Mouse (Mus musculus): ENCODE measurements around the gene Slc9a1.

DNA sequence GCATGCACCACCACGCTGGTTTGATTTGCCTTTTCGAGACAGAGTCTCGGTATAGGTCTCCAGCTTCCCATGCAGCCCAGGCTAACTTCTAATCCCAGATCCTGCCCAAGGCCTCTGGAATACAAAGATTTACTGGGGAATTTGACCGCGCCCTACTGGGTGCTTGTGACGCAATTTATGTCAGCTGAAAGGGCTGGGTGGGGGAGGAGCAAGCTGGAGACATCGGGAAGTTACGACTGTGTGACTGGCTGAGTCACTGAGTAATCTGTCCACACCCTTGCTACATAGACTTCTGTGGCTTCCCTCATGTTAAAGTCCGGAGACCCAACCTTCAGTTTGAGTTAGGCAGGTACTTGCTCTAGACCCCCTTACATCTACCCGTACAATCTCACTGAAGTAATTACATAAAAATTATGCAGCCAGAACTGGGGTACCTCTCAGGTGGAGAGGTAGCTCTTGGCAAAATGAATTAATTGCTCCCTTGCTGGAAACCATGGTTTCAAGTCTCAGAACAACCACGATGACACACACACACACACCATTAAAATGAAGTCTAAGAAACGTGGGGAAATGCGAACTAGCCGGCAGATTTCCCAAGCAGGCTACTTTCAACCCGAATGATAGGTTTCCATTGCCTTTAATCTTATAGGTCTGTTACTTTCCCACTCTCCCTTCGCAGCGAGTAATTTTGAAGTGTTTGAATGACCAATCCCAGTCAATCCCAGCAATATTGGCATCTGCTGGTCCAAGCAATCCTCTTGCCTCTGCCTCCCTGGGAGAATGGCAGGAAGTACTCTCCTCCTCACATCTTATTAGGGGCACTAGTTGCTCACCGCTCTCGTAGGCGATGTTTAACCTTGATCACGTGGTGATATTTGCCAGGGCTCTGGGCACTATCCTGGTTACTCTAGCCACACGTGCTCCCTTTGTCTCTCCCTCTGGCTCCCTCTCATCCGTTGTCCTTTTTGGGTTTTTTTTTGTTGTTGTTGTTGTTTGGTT lies 15.8 kb upstream of the Slc9a1 start, which contains the start of gene Wdtc1:
- TF ChIP-seq CTCF (IDR thresholded peaks at IDR 0.05; ENCODE audit: insufficient read depth, low read depth, low read length) (no peak), POLR2A (IDR thresholded peaks at IDR 0.05; ENCODE audit: insufficient read depth, low read depth, low read length) (no peak)
